Mouse (Mus musculus): ENCODE results near the gene Ap1s1.

Gene Ap1s1

DNA sequence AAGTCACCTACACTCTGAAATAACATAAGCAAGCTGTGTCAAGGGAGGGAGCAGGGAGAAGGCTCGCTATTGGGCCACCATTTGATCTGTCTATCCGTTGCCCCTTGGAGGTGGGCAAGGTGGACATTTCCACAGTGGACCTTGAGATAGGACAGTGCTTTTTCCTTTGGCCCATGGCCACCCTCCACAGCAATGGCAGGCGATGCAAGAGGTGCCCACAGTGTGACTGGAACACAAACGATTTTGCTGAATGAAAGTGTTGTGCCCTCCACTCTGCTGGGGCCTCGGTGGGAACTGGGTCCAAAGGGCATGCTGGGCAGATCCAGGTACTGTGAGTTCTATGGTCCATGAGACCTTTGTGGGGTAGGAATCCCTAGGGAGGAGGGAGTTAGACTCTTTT is 16.7 kb upstream of the Ap1s1 start:
- no peak for DNase-seq

DNA sequence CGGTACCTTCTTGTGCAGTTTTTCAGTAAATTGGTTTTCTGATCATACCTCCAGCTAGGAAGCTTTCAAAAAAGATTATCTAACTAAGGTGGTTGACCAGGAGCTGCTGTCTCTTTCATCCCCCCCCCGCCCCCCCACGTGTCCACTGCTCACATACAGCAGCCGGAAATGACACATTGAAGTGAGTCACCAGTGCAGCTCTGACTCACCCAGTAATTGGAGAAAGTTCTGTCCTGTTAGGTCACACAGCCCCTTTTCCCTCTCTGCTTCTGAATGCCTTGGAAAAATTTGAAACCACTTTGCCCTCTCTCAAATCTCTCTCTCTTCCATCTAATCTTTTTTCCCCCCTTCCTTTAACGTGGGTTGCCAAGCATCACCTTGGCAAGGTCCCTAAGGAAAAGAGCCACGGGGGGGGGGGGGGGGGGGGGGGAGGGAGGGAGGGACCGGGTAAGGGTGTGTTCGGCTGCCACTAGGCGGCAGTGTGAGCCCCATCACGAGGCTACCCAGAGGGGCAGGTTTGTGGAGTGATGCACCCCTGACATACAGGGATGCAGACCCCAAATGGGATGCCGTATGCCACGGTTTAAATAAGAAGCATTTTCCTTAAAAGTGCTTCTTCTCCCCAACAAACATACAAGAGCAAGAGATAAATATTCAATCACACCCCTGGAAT is 16.0 kb upstream of the Ap1s1 start:
- peak; percentile 23 for DNase-seq

DNA sequence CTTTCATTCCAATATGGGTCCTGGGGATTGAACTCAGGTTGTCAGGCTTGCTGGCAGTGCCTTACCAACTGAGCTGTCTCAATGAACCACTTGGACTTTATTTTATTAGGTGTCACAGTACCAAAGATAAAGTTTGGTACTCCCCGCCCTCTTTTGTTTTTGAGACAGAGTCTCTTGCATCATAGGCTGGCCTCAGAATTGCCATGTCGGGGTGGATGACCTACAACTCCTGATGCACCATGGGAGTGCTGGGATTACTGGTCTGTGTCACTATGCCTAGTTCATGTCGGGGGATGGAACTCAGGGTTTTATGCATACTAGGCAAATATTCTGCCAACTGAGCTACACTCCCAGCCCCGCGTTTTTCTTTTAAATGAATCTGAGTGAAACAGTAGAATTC is 8.9 kb upstream of the Ap1s1 start:
- no peak for DNase-seq

DNA sequence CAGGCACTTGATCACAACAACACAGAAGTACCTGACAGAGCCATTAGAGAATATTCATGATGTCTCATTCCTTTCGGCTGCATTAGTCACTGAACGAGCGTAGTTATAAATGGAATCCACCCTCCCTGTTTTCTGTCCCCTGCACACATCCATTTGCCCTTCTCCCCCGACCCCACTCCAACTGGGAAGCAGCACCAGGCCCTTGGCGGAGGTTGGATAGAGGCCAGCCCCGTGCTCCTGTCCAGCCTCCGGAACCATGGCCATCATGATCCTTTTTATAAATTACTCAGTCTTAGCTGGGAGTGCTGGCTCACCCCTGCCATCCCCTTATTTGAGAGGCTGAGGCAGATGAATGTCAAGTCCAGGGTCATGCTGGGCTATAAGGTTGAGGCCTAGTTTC is 8.4 kb upstream of the Ap1s1 start:
- DNase-seq = no peak

DNA sequence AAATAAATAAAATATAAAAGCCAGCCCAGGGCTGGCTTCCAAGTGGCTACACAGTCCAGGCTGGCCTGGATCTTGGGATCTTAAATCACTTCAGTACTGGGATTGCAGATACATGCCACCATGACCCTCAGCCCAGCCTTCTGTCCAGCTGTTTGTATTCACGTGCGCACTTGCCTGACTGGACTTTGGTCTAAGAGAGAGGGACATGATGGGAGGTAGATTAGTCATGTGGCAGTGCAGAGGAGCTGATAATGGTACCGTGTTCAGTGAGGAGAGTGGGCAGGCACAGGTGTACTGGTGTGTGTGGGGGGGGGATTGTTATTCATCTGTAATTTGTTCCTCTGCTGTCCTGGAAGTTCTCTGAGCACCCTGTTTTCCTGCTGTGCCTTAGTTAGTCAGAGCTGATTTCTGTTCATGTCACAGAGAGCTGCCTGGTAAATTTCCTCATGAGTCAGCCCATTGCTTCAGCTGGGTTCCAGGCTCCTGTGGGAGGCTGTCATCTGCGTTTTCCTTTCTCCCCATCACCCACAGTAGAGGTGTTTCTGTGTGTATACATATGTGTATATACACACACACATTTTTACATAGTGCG is 6.1 kb upstream of the Ap1s1 start:
- peak; percentile 36 for DNase-seq

DNA sequence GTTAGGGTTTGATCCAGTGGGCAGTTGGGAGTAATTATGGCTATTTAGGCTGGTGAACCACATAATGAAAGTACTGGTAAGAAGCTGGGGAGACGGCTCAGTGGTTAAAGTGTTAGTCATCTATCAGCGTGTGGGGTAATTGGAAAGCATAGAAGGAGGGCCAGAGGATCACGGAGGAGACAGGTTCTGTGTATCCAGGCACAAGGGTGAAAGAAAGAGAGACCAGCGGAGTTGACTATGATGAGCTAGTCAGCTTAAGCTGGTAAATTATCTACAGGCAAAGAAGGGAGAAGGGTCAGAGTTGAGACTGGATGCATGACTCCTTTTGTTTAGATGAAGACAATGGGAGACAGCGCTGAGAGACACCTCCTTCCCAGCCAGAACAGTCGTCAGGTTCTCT is 5.2 kb upstream of the Ap1s1 start:
- peak; percentile 21 for DNase-seq

DNA sequence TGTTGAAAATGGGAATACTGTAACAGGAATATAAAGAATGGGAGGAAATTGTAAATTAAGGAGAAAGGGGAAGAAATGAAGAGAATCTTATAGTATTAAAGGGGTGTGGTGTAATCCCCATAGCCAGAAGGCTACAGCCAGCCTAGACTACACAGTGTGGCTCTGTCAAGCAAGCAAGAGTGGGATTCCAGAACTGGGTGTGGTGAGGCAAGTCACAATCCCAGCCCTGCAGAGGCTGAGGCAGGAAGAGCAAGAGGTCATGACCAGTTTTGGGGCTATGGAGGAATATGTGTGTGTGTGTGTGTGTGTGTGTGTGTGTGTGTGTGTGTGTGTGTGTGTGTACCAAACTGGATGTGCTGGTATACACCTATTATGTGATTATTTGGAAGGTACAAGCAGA is 1.1 kb upstream of the Ap1s1 start:
- no peak for DNase-seq

DNA sequence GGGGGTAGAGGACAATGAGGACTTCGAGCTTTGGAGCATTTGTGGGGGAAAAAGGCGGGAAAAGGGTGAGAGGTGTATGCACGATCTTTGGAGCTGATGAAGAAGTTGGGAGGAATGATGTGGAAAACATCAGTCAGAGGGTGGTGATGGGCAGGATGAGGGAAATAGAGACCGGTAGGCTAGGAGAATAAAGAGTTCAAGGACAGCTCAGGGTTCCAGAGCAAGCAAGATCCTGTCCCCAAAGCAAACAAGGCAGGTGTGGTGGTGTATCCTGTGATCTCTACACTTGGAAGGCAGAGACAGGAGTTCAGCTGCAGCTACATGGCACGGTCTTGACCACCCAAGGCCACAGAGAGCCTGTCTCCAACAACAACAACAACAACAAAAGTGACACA is 386 bp upstream of the Ap1s1 start:
- DNase-seq = no peak

DNA sequence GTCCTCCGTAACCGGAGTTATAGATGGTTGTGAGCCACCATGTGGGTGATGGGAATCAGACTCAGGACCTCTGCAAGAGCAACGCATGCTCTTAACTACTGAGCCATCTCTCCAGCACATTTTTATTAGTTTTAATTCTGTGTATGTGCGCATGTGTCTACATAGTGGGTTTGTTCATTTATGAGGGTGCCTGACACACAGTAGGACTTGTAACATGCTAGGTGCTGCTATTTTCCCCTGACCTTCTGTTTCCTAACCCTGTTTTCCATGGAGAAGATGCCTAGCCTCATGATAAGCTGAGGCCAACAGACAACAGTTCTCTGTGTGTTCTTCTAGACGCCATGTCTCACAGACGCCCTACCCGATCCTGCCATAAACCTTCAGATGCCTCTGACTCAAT is 1.9 kb downstream of the Ap1s1 start:
- no peak for DNase-seq

DNA sequence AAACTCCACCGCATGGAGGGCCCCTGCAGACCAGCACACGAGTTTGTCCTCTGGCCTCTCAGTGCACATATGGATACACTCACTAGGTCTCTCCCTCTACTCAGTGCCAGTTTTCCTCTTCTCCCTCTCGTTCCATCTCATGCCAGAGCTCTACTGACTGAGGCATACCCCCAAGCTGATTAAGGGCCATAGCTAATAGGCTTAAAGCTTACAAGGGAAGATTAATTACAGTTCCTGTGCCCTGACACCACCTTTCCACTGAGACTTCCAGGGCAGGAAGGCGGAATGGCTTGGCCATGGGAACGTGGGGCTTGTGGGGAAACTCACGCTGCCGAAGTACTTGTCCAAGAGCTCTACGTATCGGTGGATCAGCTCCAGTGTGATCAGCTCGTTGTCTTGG is 4.5 kb downstream of the Ap1s1 start:
- DNase-seq = no peak

DNA sequence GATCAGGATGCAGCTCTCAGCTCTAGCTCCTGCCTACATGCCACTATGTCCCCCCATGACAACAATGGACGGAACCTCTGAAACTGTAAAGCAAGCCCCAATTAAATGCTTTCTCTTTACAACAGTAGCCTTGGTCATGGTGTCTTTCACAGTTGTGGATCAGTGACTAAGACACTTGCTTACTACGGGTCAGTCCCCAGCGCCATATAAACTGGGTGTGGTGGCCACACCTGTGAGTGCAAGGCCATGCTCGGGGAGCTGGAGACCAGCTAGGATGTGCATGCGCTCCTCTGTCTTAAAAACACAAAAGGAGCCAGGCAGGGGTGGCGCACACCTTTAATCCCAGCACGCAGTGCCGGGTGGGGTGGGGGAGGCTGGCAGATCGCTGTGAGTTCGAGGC is 6.5 kb downstream of the Ap1s1 start:
- no peak for DNase-seq

DNA sequence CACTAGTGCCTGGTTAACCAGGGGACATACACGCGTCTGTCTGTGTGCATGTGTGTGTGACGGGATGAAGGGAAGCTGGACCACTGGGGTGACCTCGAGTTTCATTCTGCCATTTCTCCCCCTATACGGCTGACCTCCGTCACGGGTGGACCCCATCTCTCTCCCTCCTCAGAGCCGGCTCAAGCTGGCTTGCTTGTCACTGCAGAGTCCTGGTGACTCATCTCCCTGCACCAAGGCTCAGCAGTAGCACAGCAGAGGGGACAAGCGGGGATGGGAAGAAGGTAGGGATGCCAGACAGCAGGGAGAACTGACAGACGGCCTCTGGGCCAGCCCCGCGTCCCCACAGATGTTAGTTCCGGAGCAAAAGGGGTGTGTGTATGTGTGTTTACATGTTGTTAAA is 9.7 kb downstream of the Ap1s1 start:
- no peak for DNase-seq

DNA sequence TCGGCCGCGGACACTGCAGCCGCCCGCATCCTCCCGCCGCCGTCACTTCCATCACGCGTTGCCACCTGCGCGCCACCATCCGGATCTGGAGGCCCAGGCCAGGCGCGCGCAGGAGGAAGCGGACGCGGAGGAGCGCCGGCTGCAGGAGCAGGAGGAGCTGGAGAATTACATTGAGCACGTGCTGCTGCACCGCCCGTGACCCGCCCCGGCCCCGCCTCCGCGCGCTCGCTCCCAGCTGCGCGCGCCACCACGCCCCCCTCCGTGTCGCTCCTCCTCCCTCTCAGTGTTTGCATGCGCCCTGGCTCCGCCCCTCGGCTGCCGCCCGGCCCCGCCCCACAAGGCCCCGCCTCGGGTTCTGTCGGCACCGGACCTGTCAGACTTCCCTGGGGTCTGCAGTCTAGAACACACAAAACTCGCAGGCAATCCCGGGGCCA is 13.3 kb downstream of the Ap1s1 start:
- peak; percentile 80 for DNase-seq

DNA sequence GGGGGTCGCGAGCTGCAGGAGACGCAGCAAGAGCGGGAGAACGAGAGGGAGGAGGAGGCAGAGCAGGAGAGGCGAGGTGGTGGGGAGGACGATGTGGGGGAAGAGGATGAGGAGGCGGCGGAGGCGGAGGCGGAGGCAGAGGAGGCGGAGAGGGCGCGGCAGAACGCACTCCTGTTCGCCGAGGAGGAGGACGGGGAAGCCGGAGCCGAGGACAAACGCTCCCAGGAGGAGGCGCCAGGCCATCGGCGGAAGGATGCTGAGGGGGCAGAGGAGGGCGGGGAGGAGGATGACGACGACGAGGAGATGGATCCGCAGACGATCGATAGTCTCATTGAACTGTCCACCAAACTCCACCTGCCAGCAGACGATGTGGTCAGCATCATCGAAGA is 13.9 kb downstream of the Ap1s1 start:
- DNase-seq = no peak

DNA sequence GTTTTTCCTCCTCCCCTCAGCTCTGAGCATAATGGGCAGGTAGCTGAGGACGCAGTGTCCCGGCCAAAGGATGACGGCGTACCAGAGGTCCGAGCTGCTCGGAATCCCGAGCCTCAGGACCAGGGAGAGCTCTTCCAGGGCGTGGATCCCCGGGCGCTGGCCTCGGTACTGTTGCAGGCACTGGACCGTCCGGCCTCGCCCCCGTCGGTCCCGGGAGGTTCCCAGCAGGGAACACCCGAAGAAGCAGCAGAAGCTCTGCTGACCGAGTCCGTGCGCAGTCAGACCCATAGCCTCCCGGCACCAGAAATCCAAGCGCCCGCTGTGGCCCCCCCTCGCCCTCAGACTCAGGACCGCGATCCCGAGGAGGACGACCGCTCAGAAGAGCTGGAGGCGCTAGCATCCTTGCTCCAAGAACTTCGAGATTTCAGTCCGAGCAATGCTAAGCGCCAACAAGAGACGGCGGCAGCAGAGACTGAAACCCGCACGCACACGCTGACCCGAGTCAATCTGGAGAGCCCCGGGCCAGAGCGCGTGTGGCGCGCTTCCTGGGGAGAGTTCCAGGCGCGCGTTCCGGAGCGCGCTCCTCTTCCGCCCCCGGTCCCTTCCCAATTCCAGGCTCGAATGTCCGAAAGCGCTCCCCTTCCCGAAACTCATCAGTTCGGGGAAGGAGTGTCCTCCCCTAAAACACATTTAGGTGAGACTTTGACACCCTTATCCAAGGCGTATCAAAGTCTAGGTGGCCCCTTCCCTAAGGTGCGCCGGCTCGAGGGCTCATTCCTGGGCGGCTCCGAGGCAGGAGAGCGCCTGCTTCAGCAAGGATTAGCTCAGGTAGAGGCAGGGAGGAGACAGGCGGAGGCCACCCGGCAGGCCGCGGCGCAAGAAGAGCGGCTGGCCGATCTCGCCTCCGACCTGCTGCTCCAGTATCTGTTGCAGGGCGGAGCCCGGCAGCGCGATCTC is 14.6 kb downstream of the Ap1s1 start:
- DNase-seq = no peak

DNA sequence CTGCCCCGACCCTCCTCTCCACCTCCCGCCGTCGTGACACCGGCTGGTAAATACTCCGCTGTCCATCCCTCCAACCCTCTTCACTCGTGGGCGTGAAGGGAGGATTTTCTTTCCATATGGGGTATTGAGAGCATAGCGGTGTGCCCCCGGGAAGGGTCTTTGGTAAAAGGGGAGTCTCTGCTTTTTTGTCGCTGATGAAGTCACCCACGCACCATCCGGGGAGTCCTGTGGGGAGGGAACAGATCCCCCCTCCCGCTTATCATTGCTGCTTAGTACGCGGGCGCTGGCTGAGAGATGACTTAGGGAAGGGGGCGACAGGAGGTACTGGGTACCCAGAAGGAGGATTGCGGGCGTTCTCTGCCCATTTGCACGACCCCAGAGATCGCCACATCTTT is 15.5 kb downstream of the Ap1s1 start:
- no peak for DNase-seq

DNA sequence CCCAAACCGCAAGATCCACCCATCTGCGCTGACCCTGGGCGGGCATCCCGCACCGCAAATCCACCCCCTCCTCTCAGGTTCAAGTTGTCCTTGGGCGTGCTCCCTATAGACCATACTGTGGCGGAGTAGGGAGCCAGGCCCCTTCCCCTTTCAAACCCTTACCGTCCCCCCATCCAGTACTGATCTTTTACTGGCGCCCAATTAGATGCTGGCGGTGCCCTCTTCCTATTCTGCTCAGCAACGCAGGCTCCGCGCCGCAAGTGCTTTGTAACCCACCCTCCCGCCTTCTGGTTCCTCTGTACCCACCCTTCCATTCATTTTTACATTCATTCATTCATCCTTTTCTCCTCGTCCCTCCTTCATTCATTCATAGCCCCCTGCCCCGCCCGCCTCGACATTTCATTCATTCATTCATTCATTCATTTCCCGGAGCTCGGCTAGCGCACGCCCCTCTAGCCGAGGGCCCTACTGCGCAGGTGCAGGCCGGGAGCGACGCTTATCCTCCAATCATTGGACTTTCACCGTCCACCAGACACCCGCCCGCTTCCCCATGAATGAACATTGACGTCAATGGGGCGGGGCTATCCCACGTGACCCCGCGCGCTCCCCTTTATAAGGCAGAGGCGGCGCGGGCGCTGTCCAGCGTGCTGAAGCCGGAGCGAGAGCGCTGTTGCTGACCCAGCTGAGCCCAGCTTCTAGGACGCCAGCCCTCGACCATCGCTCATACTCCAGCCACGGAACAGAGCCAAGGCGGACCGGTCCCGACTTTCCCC is 16.1 kb downstream of the Ap1s1 start:
- DNase-seq = peak; percentile 92

DNA sequence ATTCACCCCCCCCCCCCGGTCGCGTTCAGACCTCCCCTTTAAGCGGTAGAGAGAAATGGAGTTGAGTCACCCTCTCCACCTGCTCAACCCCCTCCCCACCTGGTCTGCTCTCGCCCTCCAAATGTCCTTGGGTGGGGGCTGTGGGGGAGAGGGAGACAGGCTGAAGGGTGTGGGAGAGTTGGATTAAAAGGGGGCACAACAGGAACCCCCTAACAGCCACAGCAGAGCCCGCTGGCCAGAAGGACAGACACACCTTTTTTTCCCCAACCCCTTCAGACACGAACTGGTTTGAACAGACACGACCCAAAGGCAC is 16.7 kb downstream of the Ap1s1 start:
- no peak for DNase-seq

DNA sequence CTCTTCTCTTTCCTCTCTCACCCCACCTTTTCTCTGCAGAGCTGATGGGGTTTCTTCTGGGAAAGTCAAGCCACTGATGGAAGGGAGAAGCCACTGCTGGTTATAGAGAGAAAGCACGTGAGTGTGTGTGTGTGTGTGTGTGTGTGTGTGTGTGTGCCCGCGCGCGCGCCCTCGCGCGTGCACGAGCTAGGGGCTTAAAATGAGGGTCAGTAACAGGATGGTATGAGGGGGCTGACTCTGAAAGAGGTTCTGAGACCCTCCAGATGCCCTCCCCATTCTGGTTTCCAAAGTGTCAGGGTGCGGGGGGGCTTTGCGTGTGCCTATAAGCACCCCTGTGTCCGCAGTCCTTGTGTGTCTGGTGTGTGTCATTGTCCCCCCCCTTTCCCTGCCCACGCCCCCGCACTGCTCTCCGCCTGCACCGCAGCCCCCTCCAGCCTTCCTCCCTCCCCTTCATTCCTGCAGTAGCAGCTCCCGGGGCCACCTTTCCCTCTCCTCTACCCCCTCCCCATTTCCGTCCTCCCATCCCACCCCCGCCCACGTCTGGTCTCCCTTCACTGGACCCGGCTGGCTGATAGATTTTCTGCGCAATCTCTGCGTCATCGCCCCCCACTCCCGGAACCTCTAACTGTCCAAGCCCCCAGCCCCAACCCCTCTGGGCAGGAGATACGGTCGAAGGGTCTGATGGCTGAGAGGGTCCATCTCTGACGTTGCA is 17.2 kb downstream of the Ap1s1 start:
- DNase-seq = no peak

DNA sequence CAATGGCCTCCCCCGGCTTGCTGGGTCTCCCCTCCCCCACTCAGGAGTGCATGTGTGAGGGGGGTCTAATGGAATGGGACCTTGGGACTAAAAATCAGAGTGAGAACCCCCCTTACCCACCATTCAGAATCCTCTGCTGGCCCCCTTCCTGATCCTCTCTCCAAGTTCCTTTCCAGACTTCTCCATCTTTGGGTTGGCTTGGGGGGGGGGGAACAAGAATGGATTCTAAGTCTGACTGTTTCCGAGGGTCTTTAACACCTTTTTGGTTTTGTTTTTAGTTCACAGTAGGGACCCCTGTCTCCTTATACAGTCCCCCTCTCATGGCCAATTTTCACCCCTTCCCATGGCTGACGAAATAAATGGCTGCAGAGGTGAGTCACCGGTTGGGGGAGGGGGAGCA is 19.8 kb downstream of the Ap1s1 start, which contains the start of gene Vgf:
TSS of gene Vgf (plus strand) at position 301 of the 400 bp plus-strand sequence.
- no peak for DNase-seq

DNA sequence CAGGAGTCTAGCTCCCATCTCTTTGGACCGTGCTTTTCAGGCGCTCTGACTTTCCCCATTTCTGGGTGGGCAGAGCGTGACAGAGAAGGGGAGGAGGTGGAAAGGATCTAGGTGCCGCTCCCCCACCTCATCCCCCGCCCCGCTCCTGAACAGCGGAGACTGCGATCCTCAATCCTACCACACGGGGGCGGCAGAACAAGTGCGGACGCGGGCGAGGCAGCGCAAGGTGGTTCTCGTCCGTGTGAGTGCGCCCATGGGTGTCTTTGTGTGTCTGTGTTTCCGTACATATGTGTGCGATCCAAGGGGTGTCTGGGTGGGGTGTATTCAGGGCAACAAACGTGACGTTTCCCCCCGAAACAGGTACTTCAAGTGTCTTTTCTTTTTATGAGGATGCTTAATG is 20.8 kb downstream of the Ap1s1 start:
- DNase-seq = peak; percentile 25

DNA sequence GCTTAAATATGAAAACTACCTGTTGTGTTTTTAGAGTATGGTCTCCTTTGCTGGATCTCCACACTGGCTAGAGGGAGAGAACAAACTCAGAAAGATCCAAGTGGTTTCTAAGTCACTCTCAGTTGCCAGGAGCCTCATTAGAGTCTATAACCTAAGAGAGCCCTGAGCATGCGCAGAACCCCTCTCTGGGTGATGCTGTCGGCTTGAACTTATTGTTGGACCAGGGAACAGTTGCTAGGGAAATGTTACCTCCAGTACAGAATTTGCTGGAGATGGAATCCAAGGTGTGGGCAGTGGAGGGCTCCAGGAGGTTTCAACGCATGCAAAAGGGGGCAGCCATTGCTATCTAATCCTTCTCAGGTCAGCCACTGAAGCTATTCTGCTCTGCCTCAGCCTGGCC is 21.6 kb downstream of the Ap1s1 start:
- DNase-seq = no peak

DNA sequence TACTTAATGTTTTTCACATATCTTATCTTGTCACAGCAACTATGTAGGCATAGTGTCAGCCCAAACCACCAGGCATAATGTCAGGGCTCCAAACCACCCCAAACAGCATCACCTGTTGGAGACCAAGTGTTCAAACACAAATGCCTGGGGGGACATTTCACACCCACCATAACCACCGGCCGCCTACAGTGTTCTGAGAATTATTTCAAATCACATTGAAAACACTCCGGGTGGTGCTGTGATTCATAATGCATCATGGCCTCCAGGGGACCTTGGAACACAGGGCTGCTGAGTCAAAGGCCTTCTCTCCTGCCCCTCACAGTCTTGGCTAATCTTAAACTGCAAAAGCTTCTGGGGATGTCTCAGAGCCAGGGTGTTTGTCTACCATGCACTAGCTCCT is 30.0 kb downstream of the Ap1s1 start:
- DNase-seq = no peak
